Mouse (Mus musculus) intestine, postnatal 0 days (tissue): ENCODE measurements around the gene Smg6. TPM values are rescaled to one million over a fixed set of nuclear protein-coding genes. Genes with fewer than 3 reads are reported as not detected.

Experiments used
- ATAC-seq: fragments of 200-750 bp; cut with Nextera tagmentation; 2 replicates; pipeline ENCODE4 v1.8.0; 2017; ENCODE audit warnings: mild to moderate bottlenecking, moderate TSS enrichment, moderate library complexity
- H3K27ac ChIP-seq: fragments of 300-500 bp; sonication (generic); 2 replicates; pipeline ENCODE4 v1.5.1; 2014; ENCODE audit warnings: mild to moderate bottlenecking, low read depth, low read length, moderate library complexity
- H3K27me3 ChIP-seq: fragments of 300-500 bp; sonication (generic); replicated peaks from 2 replicates; pipeline ENCODE4 v1.6.1; 2014; ENCODE audit warnings: low read length, mixed read lengths; ENCODE audit not compliant: control insufficient read depth, insufficient read depth
- H3K36me3 ChIP-seq: fragments of 300-500 bp; sonication (generic); 2 replicates; pipeline ENCODE4 v1.6.1; 2014; ENCODE audit warnings: mild to moderate bottlenecking, moderate library complexity; ENCODE audit not compliant: control insufficient read depth, insufficient read depth
- H3K4me1 ChIP-seq: fragments of 300-500 bp; sonication (generic); replicated peaks from 2 replicates; pipeline ENCODE4 v1.6.1; 2014; ENCODE audit warnings: antibody characterized with exemption, low read length, mixed read lengths; ENCODE audit not compliant: control insufficient read depth, insufficient read depth
- H3K4me2 ChIP-seq: fragments of 300-500 bp; sonication (generic); replicated peaks from 2 replicates; pipeline ENCODE4 v1.6.1; 2014; ENCODE audit warnings: low read depth, mild to moderate bottlenecking, moderate library complexity
- H3K4me3 ChIP-seq: fragments of 300-500 bp; sonication (generic); 2 replicates; pipeline ENCODE4 v1.5.1; 2014; ENCODE audit warnings: low read depth, low read length
- H3K9ac ChIP-seq: fragments of 300-500 bp; sonication (generic); 2 replicates; pipeline ENCODE4 v1.6.1; 2014; ENCODE audit warnings: mild to moderate bottlenecking, low read depth, low read length
- H3K9me3 ChIP-seq: fragments of 300-500 bp; sonication (generic); 2 replicates; pipeline ENCODE4 v1.6.1; 2016; ENCODE audit warnings: mixed run types; ENCODE audit not compliant: control insufficient read depth
- CTCF ChIP-seq: sonication (generic); IDR thresholded peaks from 2 replicates; pipeline ENCODE4 v1.5.1; 2016; ENCODE audit warnings: low read depth, mild to moderate bottlenecking, control low read depth, antibody characterized with exemption, moderate library complexity
- WGBS: fragments of 180-500 bp; shearing (Covaris S2); extraction: QIAGEN DNeasy Blood & Tissue Kit; methylation state at CpG from one replicate; pipeline ENCODE4 v1.1.7; 2014; 5-methylcytosine and 5-hydroxymethylcytosine counted together
- polyA plus RNA-seq: library from polyadenylated mRNA; unstranded; fragments of >200 nt; fragmentation: Nextera tagmentation; extraction: Ambion mirVana; gene quantifications from 2 replicates; pipeline ENCODE4 v1.2.1, GENCODE M21; 2015

Smg6 gene
- polyA plus RNA-seq = 6.5 and 7.3 TPM in 2 replicates

DNA sequence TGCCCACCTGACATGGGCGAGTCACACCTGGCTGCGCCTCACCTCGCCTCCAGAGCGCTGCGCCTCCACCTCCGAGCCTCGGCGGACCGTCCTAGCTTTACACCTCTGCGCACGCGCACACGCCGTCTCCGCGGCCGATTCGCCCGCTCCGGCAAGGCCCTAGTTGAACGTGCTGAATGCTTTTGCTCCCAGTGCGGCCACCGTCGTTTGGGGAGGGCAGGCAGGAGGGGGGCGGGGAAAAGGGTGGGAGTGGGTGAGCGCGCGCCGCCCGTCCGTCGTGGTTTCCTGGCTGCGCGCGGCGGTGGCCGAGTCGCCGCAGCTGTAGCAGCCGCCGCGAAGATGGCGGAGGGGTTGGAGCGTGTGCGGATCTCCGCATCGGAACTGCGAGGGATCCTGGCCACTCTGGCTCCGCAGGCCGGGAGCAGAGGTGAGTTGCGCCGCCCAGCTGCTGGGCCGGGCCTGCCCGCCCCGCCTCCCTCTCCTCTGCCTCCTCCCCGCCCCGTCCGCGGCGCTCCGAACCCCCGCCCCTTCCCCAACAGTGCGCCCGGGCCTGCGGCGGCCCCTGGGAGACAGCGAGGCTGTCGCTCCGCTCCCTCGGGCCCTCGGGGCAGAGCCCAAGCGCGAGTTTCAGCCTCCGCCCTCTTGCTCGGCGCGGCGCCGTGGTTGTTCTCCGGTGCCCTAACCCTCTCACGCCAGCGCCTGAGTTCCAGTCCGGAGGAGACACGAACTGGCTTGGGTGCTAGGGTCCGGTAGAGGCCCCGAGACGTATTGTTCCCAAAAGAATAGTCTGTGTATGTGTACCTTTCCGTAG is at the start of gene Smg6, which contains the start of gene Srr:
Gene Smg6, plus strand, starts transcription at position 247 of the 811 bp plus-strand sequence.
Gene Srr, minus strand, starts transcription at position 372 of the 811 bp plus-strand sequence.
- no peaks in the 10 kb centered on the region for H3K27me3 ChIP-seq
- peak within 1 kb of the TSS; percentile 91 for H3K9ac ChIP-seq
- no peaks in the 10 kb centered on the region; the same call in 1 of the 2 replicates for H3K4me1 ChIP-seq
- peaks cover 16% of the 10 kb centered on the region for H3K36me3 ChIP-seq
- ATAC-seq = peak; percentile 91
- WGBS = under 1% methylated on average over 83 of the region's 88 CpGs
- H3K27ac ChIP-seq = peak within 1 kb of the TSS; percentile 98
- no peaks in the 10 kb centered on the region for H3K9me3 ChIP-seq
- H3K4me3 ChIP-seq = peak within 1 kb of the TSS; percentile 93
- peak within 1 kb of the TSS; percentile 72 for H3K4me2 ChIP-seq
- TF ChIP-seq CTCF = peak; percentile 22; the same call in 1 of the 2 replicates

DNA sequence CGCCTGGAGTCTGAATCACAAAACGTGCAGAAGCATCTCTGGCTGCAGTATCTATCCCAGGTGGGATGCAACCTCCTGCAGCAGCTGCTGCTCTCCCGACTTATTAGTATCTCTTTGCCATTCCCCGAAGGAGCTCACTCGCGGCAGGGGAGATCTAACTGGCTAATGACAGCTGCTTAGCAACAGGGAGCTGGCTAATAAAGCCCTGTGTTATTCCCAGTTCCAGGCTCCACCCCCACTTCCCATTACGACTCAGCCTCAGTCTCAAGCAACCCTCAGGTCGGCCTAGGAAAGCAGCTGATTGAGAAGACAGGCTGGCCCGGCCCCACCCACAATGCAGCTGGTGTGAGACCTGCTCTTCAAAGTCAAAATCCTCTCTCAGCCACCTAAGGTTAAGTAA is 48.8 kb upstream of the Smg6 start:
- Histone ChIP-seq H3K27me3 (no peaks in the 10 kb centered on the region), H3K27ac (no peak overlapping the region)

DNA sequence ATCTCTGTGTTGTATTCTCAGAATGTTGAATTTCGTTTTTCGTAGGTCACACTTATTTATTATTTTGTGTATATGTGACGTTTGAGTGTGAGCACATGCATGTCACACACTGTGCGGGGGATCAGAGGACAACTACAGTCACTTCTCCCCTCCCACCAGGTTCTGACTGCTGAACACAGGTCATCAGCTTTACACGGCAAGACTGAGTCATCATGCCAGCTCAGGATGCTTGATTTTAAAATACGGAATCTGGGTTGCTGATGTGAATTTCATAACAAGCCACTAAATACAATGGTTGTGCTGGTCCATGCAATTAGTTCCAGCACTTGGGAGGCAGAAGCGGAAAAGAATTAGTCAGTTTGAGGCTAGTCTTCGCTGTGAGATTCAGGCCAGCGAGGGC is 44.6 kb upstream of the Smg6 start:
- TF ChIP-seq CTCF = no peak
- H3K9ac ChIP-seq = no peak overlapping the region
- WGBS = 86% methylated on average over 9 of the region's 9 CpGs
- ATAC-seq = no peak
- no peaks in the 10 kb centered on the region for H3K4me1 ChIP-seq
- no peak overlapping the region for H3K27ac ChIP-seq
- H3K4me3 ChIP-seq = no peak overlapping the region
- H3K9me3 ChIP-seq = no peaks in the 10 kb centered on the region
- no peaks in the 10 kb centered on the region for H3K27me3 ChIP-seq
- no peak overlapping the region for H3K4me2 ChIP-seq
- H3K36me3 ChIP-seq = no peaks in the 10 kb centered on the region

More for the DNA sequence above, 48.8 kb upstream of the Smg6 start:
- Histone ChIP-seq H3K36me3 (no peaks in the 10 kb centered on the region), H3K4me1 (no peaks in the 10 kb centered on the region), H3K4me3 (no peak overlapping the region), H3K9ac (no peak overlapping the region), H3K9me3 (no peaks in the 10 kb centered on the region), H3K4me2 (peak overlapping the region; percentile 51)
- no peak for TF ChIP-seq CTCF
- peak; percentile 73 for ATAC-seq
- WGBS = 5% methylated on average over 9 of the region's 9 CpGs

DNA sequence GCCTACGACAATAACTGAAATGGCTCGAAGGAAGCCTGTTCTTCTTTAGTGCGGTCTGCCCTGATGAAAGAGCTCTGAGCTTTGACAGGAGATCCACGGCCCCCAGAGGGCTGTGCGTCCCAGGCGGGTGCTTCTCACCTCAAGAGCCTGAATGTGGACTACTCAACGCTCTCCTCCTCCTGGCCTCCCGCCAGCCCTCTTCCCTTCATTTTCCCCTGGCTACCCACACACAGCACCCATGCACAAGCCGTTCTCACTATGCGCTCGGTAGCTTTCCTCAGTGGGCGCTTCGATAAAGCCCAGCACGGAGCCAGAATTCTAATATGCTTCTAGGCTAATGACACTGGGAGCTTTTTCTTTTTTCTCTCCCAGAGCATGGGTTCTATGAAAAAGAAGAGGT is 43.6 kb upstream of the Smg6 start:
- no peaks in the 10 kb centered on the region for H3K36me3 ChIP-seq
- H3K4me3 ChIP-seq = no peak overlapping the region
- H3K27me3 ChIP-seq = no peaks in the 10 kb centered on the region
- TF ChIP-seq CTCF = no peak
- no peak overlapping the region for H3K27ac ChIP-seq
- no peaks in the 10 kb centered on the region for H3K4me1 ChIP-seq
- no peaks in the 10 kb centered on the region for H3K9me3 ChIP-seq
- no peak for ATAC-seq
- H3K4me2 ChIP-seq = no peak overlapping the region
- WGBS = 71% methylated on average over 14 of the region's 14 CpGs
- no peak overlapping the region for H3K9ac ChIP-seq

DNA sequence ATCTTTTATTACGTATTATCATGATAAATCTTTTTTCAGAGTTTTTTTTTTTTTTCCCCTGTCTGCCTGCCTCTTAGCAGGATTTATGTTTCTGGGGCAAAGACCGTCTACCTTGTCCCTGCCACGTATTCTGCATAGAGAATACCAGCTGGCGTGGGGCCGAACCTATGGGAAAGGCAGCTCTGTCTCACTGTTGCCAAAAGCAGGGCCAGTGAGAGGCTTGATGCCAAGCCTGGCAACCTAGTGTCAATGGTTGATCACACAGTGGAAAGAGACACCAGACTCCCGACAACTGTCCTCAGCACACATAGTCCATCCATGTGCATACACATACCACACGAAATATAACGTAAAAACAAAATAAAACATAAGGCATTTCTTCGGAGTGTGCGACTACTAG is 42.5 kb upstream of the Smg6 start:
- TF ChIP-seq CTCF = no peak
- H3K4me1 ChIP-seq = no peaks in the 10 kb centered on the region
- no peaks in the 10 kb centered on the region for H3K9me3 ChIP-seq
- H3K4me2 ChIP-seq = no peak overlapping the region
- H3K9ac ChIP-seq = no peak overlapping the region
- H3K4me3 ChIP-seq = no peak overlapping the region
- ATAC-seq = no peak
- no peaks in the 10 kb centered on the region for H3K27me3 ChIP-seq
- no peaks in the 10 kb centered on the region for H3K36me3 ChIP-seq
- WGBS = 89% methylated on average over 10 of the region's 10 CpGs
- H3K27ac ChIP-seq = no peak overlapping the region

DNA sequence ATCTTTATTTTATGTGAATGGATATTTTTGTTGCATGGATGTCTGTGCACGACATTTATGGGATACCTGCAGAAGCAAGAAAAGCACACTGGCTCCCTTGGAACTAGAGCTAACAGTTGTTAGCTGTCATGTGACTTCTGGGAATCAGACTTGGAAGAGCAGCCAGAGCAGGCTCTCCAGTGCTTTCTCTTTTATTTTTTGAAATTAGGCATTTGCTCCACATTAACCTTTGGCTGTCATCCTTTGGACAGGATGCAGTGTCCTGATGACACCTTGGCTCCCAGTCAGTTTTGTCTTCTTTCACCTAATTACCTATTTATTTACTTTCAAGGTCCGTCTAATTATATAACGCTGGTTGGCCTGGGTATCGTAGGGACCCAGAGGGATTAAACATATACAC is 31.0 kb upstream of the Smg6 start:
- 72% methylated on average over 4 of the region's 4 CpGs for WGBS
- Histone ChIP-seq H3K4me2 (no peak overlapping the region), H3K9ac (no peak overlapping the region), H3K27ac (no peak overlapping the region), H3K36me3 (no peaks in the 10 kb centered on the region), H3K4me3 (no peak overlapping the region), H3K27me3 (no peaks in the 10 kb centered on the region), H3K4me1 (no peaks in the 10 kb centered on the region), H3K9me3 (no peaks in the 10 kb centered on the region)
- no peak for TF ChIP-seq CTCF
- ATAC-seq = no peak
